Comparison of ENCODE assay signal across 13 mouse cellular contexts in the genomic region with DNA sequence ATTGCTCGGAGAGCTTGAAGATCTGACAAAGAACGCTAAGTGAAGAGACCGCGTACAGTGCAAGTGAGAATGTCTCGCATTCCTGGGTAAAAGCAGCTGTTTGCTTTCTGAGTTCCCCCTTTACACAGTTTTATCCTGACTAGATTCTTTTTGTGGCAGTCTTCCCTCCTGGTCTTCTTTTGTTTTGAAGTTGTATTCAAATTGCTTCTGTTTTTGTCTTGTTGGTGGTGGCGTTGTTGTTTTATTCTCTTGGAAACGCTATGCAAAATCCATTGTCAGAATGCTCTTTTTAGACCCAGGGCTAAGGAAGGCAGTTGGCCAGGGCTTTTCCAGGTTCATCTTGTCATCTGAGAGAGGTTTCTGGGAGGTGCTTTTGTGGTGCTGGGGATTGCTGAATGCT. TPM values are rescaled to one million over a fixed set of nuclear protein-coding genes. Genes with fewer than 3 reads are reported as not detected.
DNase-seq lines count a peak whose midpoint lies in the region; ATAC-seq and TF ChIP-seq lines count a peak whose summit lies in the region.
"Had no signal": no experiment of that assay in that cellular context is flagged by ENCODE, and none has a peak within 500 bp of the region (broad histone marks: within the 10 kb centered on the region; RNA-seq: fewer than 3 reads in every experiment).

No protein-coding gene starts in this region.

- no peak for DNase-seq in hindbrain, embryonic 11.5 days (ENCODE audit: low spot score)
- peak; percentile 30 for DNase-seq in ES-E14 (ENCODE audit: low read depth, low spot score)
- no peak for DNase-seq in frontal cortex, adult 2 months (ENCODE audit: extremely low spot score in 1 of 2, low spot score in 1 of 2)
- no peak for DNase-seq in cerebellum, postnatal 10 days
- DNase-seq: adrenal gland, postnatal 14 days; gastrocnemius, postnatal 36 days; kidney, postnatal 10 days; lung, adult 2 months had no signal

- 0 out of 2 replicates have a peak overlapping the region, but pooled peaks have one; percentile 8 for H3K4me3 ChIP-seq in hindbrain, embryonic 13.5 days
- no peak overlapping the region for H3K4me3 ChIP-seq in hindbrain, embryonic 11.5 days (ENCODE audit: low read depth, low read length)
- no peak overlapping the region for H3K4me3 ChIP-seq in ES-E14 (ENCODE audit: insufficient read depth in 1 of 2, low read depth in 1 of 2, low read length in 2 of 2, poor library complexity in 1 of 2, severe bottlenecking in 1 of 2)
- peak overlapping the region; percentile 24 for H3K4me3 ChIP-seq in forebrain, embryonic 16.5 days (replicated peaks; ENCODE audit: low read length)
- no peak overlapping the region for H3K4me3 ChIP-seq in limb, embryonic 15.5 days

- H3K36me3 ChIP-seq in hindbrain, embryonic 13.5 days = peaks cover 5% of the 10 kb centered on the region; the same call in 1 of the 2 replicates
- H3K36me3 ChIP-seq in hindbrain, embryonic 11.5 days (ENCODE audit: control insufficient read depth, insufficient read depth, low read length) = no peaks in the 10 kb centered on the region
- H3K36me3 ChIP-seq in ES-E14 (ENCODE audit: control insufficient read depth, insufficient read depth, low read length, poor library complexity, severe bottlenecking) = no peaks in the 10 kb centered on the region
- no peaks in the 10 kb centered on the region for H3K36me3 ChIP-seq in forebrain, embryonic 16.5 days (ENCODE audit: control insufficient read depth, insufficient read depth)
- peaks cover 25% of the 10 kb centered on the region for H3K36me3 ChIP-seq in limb, embryonic 15.5 days

- peak overlapping the region; percentile 44; the same call in 1 of the 2 replicates for H3K27ac ChIP-seq in hindbrain, embryonic 13.5 days
- H3K27ac ChIP-seq in hindbrain, embryonic 11.5 days (ENCODE audit: low read depth, low read length) = no peak overlapping the region
- H3K27ac ChIP-seq in ES-E14 (ENCODE audit: insufficient read depth, low read depth, low read length, poor library complexity, severe bottlenecking) = no peak overlapping the region
- peak overlapping the region; percentile 60 for H3K27ac ChIP-seq in forebrain, embryonic 16.5 days (ENCODE audit: low read length)
- peak overlapping the region; percentile 61 for H3K27ac ChIP-seq in limb, embryonic 15.5 days

- peak overlapping the region; percentile 53; the same call in 1 of the 2 replicates for H3K9ac ChIP-seq in hindbrain, embryonic 13.5 days
- H3K9ac ChIP-seq in hindbrain, embryonic 11.5 days (ENCODE audit: low read depth, low read length) = no peak overlapping the region
- H3K9ac ChIP-seq in ES-E14 (ENCODE audit: insufficient read depth, low read depth, low read length, poor library complexity, severe bottlenecking) = no peak overlapping the region
- peak overlapping the region; percentile 51; the same call in 1 of the 2 replicates for H3K9ac ChIP-seq in forebrain, embryonic 16.5 days (replicated peaks; ENCODE audit: low read depth, low read length)
- no peak overlapping the region for H3K9ac ChIP-seq in limb, embryonic 15.5 days

- no peak for ATAC-seq in hindbrain, embryonic 13.5 days (ENCODE audit: low FRiP score)
- ATAC-seq in hindbrain, embryonic 11.5 days (ENCODE audit: low FRiP score) = no peak
- ATAC-seq in forebrain, embryonic 16.5 days = no peak
- ATAC-seq in limb, embryonic 15.5 days (ENCODE audit: insufficient number of reproducible peaks, low FRiP score, low TSS enrichment, low read depth) = no peak
- ATAC-seq in erythroid progenitor cell, adult 5-6 weeks (replicated peaks; ENCODE audit: low FRiP score, poor library complexity, severe bottlenecking) = no peak
- ATAC-seq: inflammation-experienced regulatory T-cells, adult 6 months had no signal

- WGBS in hindbrain, embryonic 13.5 days = 36% methylated on average over 7 of the region's 7 CpGs
- WGBS in hindbrain, embryonic 11.5 days = 50% methylated on average over 7 of the region's 7 CpGs
- 33% methylated on average over 7 of the region's 7 CpGs for WGBS in forebrain, embryonic 16.5 days
- whole genome bisulfite sequencing in limb, embryonic 15.5 days = 33% methylated on average over 7 of the region's 7 CpGs

- H3K9me3 ChIP-seq in hindbrain, embryonic 13.5 days = no peaks in the 10 kb centered on the region
- no peaks in the 10 kb centered on the region for H3K9me3 ChIP-seq in hindbrain, embryonic 11.5 days (ENCODE audit: control insufficient read depth, low read length)
- H3K9me3 ChIP-seq in ES-E14 (ENCODE audit: control insufficient read depth, insufficient read depth, low read depth, low read length) = no peaks in the 10 kb centered on the region
- H3K9me3 ChIP-seq in forebrain, embryonic 16.5 days (ENCODE audit: control insufficient read depth, low read length) = no peaks in the 10 kb centered on the region
- no peaks in the 10 kb centered on the region for H3K9me3 ChIP-seq in limb, embryonic 15.5 days

- in situ Hi-C loops in ES-E14 (cut with MboI; ENCODE audit: low sequenced_read_pairs in 2 of 2, unreplicated experiment in 2 of 2) = no loop called here

- H3K4me1 ChIP-seq in hindbrain, embryonic 13.5 days (replicated peaks) = peaks cover 8% of the 10 kb centered on the region; the same call in 1 of the 2 replicates
- H3K4me1 ChIP-seq in hindbrain, embryonic 11.5 days (replicated peaks; ENCODE audit: control insufficient read depth, insufficient read depth, low read length) = 0 out of 2 replicates have a peak, but pooled peaks cover 3% of the 10 kb centered on the region
- peaks cover 2 to 7% of the 10 kb centered on the region in 2 experiments; a peak in 3 of 4 replicates for H3K4me1 ChIP-seq in ES-E14 (ENCODE audit: control insufficient read depth in 2 of 2, insufficient read depth in 2 of 2, low read length in 2 of 2, poor library complexity in 1 of 2)
- H3K4me1 ChIP-seq in forebrain, embryonic 16.5 days (replicated peaks; ENCODE audit: control insufficient read depth, insufficient read depth, low read length) = peaks cover 11% of the 10 kb centered on the region
- peaks cover 42% of the 10 kb centered on the region for H3K4me1 ChIP-seq in limb, embryonic 15.5 days

- peak overlapping the region; percentile 34 for H3K4me2 ChIP-seq in hindbrain, embryonic 13.5 days
- H3K4me2 ChIP-seq in hindbrain, embryonic 11.5 days (replicated peaks; ENCODE audit: low read depth, low read length) = no peak overlapping the region
- H3K4me2 ChIP-seq in forebrain, embryonic 16.5 days (ENCODE audit: low read length) = peak overlapping the region; percentile 43
- H3K4me2 ChIP-seq in limb, embryonic 15.5 days = 0 out of 2 replicates have a peak overlapping the region, but pooled peaks have one; percentile 10

- H3K27me3 ChIP-seq in hindbrain, embryonic 13.5 days = no peaks in the 10 kb centered on the region
- H3K27me3 ChIP-seq in hindbrain, embryonic 11.5 days (ENCODE audit: control insufficient read depth, insufficient read depth, low read length) = no peaks in the 10 kb centered on the region
- no peaks in the 10 kb centered on the region for H3K27me3 ChIP-seq in forebrain, embryonic 16.5 days (replicated peaks; ENCODE audit: control insufficient read depth, insufficient read depth, low read length)
- H3K27me3 ChIP-seq in limb, embryonic 15.5 days = no peaks in the 10 kb centered on the region

TF ChIP-seq in ES-E14, 5 proteins besides CTCF, POLR2A, EP300 and RAD21:
- TF ChIP-seq HCFC1 (IDR thresholded peaks at IDR 0.05; ENCODE audit: borderline replicate concordance, insufficient read depth, low read length) (no peak), ZNF384 (IDR thresholded peaks at IDR 0.05; ENCODE audit: low read depth, low read length) (no peak), CHD2 (IDR thresholded peaks at IDR 0.05; ENCODE audit: low read depth, low read length) (no peak), ZC3H11A (IDR thresholded peaks at IDR 0.05; ENCODE audit: borderline replicate concordance, low read depth, low read length) (no peak), MAFK (IDR thresholded peaks at IDR 0.05; ENCODE audit: insufficient read depth, low read depth, low read length) (no peak)

RNA-seq across cellular contexts. Expression of a gene that starts 29.8 kb away (rescaled TPM):
- polyA plus RNA-seq in hindbrain, embryonic 13.5 days (2015; fragmentation: Nextera tagmentation; extraction: Ambion mirVana) = 33.2 and 36.9 TPM in 2 replicates
- polyA plus RNA-seq in hindbrain, embryonic 11.5 days (2014; fragmentation: Nextera tagmentation; extraction: Ambion mirVana) = 36.0 and 38.2 TPM in 2 replicates
- 3.5 and 5.9 TPM in 2 replicates for total RNA-seq in ES-E14 (2012; rRNA removed)
- 33.0 and 34.4 TPM in 2 replicates for polyA plus RNA-seq in forebrain, embryonic 16.5 days (2015; fragmentation: Nextera tagmentation; extraction: Ambion mirVana)
- 26.8 and 29.1 TPM in 2 replicates for polyA plus RNA-seq in limb, embryonic 15.5 days (2015; fragmentation: Nextera tagmentation; extraction: Ambion mirVana)
- polyA plus RNA-seq in frontal cortex, adult 2 months (2012; rRNA removed) = 25.2 and 29.6 TPM in 2 replicates
- total RNA-seq in erythroid progenitor cell, adult 5-6 weeks (2015; ENCODE audit: low replicate concordance) = not detected in 2 replicates
- total RNA-seq in erythroid progenitor cell, adult 5-6 weeks (2017; ENCODE audit: low replicate concordance) = not detected in 2 replicates

Comparison
In these comparisons a context has a peak if more than half of its experiments do, and no peak if none do; other contexts are left out.
1. H3K27ac ChIP-seq: peak in hindbrain, embryonic 13.5 days (single experiment), forebrain, embryonic 16.5 days (single experiment) and limb, embryonic 15.5 days (single experiment); none in hindbrain, embryonic 11.5 days (single experiment) and ES-E14 (single experiment).
2. H3K4me3 ChIP-seq: peak in hindbrain, embryonic 13.5 days (single experiment) and forebrain, embryonic 16.5 days (single experiment); none in hindbrain, embryonic 11.5 days (single experiment), ES-E14 (0 of 2) and limb, embryonic 15.5 days (single experiment).
3. H3K9ac ChIP-seq: peak in hindbrain, embryonic 13.5 days (single experiment) and forebrain, embryonic 16.5 days (single experiment); none in hindbrain, embryonic 11.5 days (single experiment), ES-E14 (single experiment) and limb, embryonic 15.5 days (single experiment).